8 mouse cellular contexts compared by ENCODE assay signal in genomic region chr7:98103942-98104292, GRCm38 (mm10). TPM values are rescaled to one million over a fixed set of nuclear protein-coding genes. Genes with fewer than 3 reads are reported as not detected.
DNase-seq lines count a peak whose midpoint lies in the region; ATAC-seq and TF ChIP-seq lines count a peak whose summit lies in the region.

No protein-coding gene starts in this region.

- no peak for TF ChIP-seq EP300 in lung, postnatal 0 days (IDR thresholded peaks at IDR 0.05)

- no peak overlapping the region for H3K9ac ChIP-seq in lung, postnatal 0 days (replicated peaks; ENCODE audit: low read depth)
- 0 out of 2 replicates have a peak overlapping the region, but pooled peaks have one; percentile 15 for H3K9ac ChIP-seq in intestine, embryonic 15.5 days

- H3K36me3 ChIP-seq in heart, embryonic 10.5 days: no peaks in the 10 kb centered on the region
- no peaks in the 10 kb centered on the region for H3K36me3 ChIP-seq in lung, postnatal 0 days (ENCODE audit: insufficient read depth, low read length)
- no peaks in the 10 kb centered on the region for H3K36me3 ChIP-seq in intestine, embryonic 15.5 days
- peaks cover 2% of the 10 kb centered on the region for H3K36me3 ChIP-seq in small intestine, adult 2 months (ENCODE audit: control insufficient read depth, insufficient read depth, low read length)

- no peak for TF ChIP-seq POLR2A in small intestine, adult 2 months (IDR thresholded peaks at IDR 0.05; ENCODE audit: low read depth, low read length)

- no peak for TF ChIP-seq CTCF in lung, postnatal 0 days (IDR thresholded peaks at IDR 0.05)
- TF ChIP-seq CTCF in small intestine, adult 2 months (IDR thresholded peaks at IDR 0.05; ENCODE audit: extremely low read depth, insufficient read length, insufficient replicate concordance, low read depth, low read length): no peak

- 34% methylated on average over 5 of the region's 5 CpGs for WGBS in heart, embryonic 10.5 days
- WGBS in lung, postnatal 0 days: 70% methylated on average over 5 of the region's 5 CpGs
- WGBS in intestine, embryonic 15.5 days: 64% methylated on average over 5 of the region's 5 CpGs
- WGBS in small intestine, adult 2 months: 43% methylated on average over 5 of the region's 5 CpGs

- ATAC-seq in lung, postnatal 0 days: peak; percentile 39
- no peak for ATAC-seq in intestine, embryonic 15.5 days

- no peak overlapping the region for H3K4me3 ChIP-seq in heart, embryonic 10.5 days
- H3K4me3 ChIP-seq in lung, postnatal 0 days (ENCODE audit: low read depth, low read length): no peak overlapping the region
- H3K4me3 ChIP-seq in intestine, embryonic 15.5 days (replicated peaks): no peak overlapping the region
- no peak overlapping the region for H3K4me3 ChIP-seq in small intestine, adult 2 months (ENCODE audit: low read depth, low read length)

- peaks cover 37% of the 10 kb centered on the region for H3K4me1 ChIP-seq in heart, embryonic 10.5 days
- no peaks in the 10 kb centered on the region for H3K4me1 ChIP-seq in lung, postnatal 0 days (ENCODE audit: insufficient read depth, low read depth, low read length)
- peaks cover 19% of the 10 kb centered on the region; the same call in 1 of the 2 replicates for H3K4me1 ChIP-seq in intestine, embryonic 15.5 days (replicated peaks)
- peaks cover 48% of the 10 kb centered on the region for H3K4me1 ChIP-seq in small intestine, adult 2 months (ENCODE audit: control insufficient read depth, insufficient read depth, insufficient read length, low read length)

- no peaks in the 10 kb centered on the region for H3K9me3 ChIP-seq in heart, embryonic 10.5 days
- no peaks in the 10 kb centered on the region for H3K9me3 ChIP-seq in lung, postnatal 0 days (ENCODE audit: low read length)
- H3K9me3 ChIP-seq in intestine, embryonic 15.5 days: no peaks in the 10 kb centered on the region

- DNase-seq in heart, embryonic 10.5 days (ENCODE audit: low spot score): no peak
- DNase-seq in heart, adult 8-10 months (ENCODE audit: low spot score): no peak
- peak; percentile 31 for DNase-seq in lung, postnatal 0 days (ENCODE audit: low spot score)
- no peak for DNase-seq in lung, postnatal 25 days (ENCODE audit: low spot score)
- DNase-seq in right cerebral cortex, postnatal 14 days: no peak
- DNase-seq in spleen, postnatal 10 days (ENCODE audit: low spot score in 2 of 2): no peak

- H3K27me3 ChIP-seq in heart, embryonic 10.5 days (ENCODE audit: insufficient read depth, poor library complexity, severe bottlenecking): peaks cover 14% of the 10 kb centered on the region; the same call in 1 of the 2 replicates
- no peaks in the 10 kb centered on the region for H3K27me3 ChIP-seq in lung, postnatal 0 days (replicated peaks; ENCODE audit: insufficient read depth, low read length)
- no peaks in the 10 kb centered on the region for H3K27me3 ChIP-seq in intestine, embryonic 15.5 days (replicated peaks)
- no peaks in the 10 kb centered on the region for H3K27me3 ChIP-seq in small intestine, adult 2 months (ENCODE audit: control insufficient read depth, insufficient read depth, low read length)

- peak overlapping the region; percentile 90 for H3K27ac ChIP-seq in heart, embryonic 10.5 days
- H3K27ac ChIP-seq in lung, postnatal 0 days (ENCODE audit: low read length): no peak overlapping the region; the same call in 1 of the 2 replicates
- H3K27ac ChIP-seq in intestine, embryonic 15.5 days: peak overlapping the region; percentile 88
- H3K27ac ChIP-seq in small intestine, adult 2 months (ENCODE audit: insufficient read depth, low read depth, low read length): peak overlapping the region; percentile 99

- H3K4me2 ChIP-seq in lung, postnatal 0 days (replicated peaks; ENCODE audit: low read depth, low read length): no peak overlapping the region
- H3K4me2 ChIP-seq in intestine, embryonic 15.5 days (replicated peaks): peak overlapping the region; percentile 38; the same call in 1 of the 2 replicates

RNA-seq across cellular contexts. Expression of gene Myo7a, which starts 15.4 kb away (rescaled TPM):
- polyA plus RNA-seq in heart, embryonic 10.5 days (2016; fragmentation: Nextera tagmentation; extraction: Ambion mirVana): 16.4 and 17.3 TPM in 2 replicates
- total RNA-seq in heart, adult 8-10 months (2022): 1 to 10 TPM; 3.6 to 4.7 (median 4.3) TPM
- polyA plus RNA-seq in lung, postnatal 0 days (2015; fragmentation: Nextera tagmentation; extraction: Ambion mirVana): 7.1 and 8.4 TPM in 2 replicates
- 21.5 and 25.7 TPM in 2 replicates for polyA plus RNA-seq in intestine, embryonic 15.5 days (2015; fragmentation: Nextera tagmentation; extraction: Ambion mirVana)
- 26.9 and 51.7 TPM in 2 replicates for polyA plus RNA-seq in small intestine, adult 2 months (2012; rRNA removed)

RNA-seq across cellular contexts. Expression of gene Omp, which starts 41.4 kb away (rescaled TPM):
- polyA plus RNA-seq in heart, embryonic 10.5 days (2016; fragmentation: Nextera tagmentation; extraction: Ambion mirVana): 0.33 TPM in 2 replicates
- total RNA-seq in heart, adult 8-10 months (2022): under 1 TPM in 3 of 4 experiments, not detected in 1; 0.16 to 0.24 (median 0.20) TPM
- 0.12 and 0.14 TPM in 2 replicates for polyA plus RNA-seq in lung, postnatal 0 days (2015; fragmentation: Nextera tagmentation; extraction: Ambion mirVana)
- polyA plus RNA-seq in intestine, embryonic 15.5 days (2015; fragmentation: Nextera tagmentation; extraction: Ambion mirVana): 0.23 and 0.49 TPM in 2 replicates
- polyA plus RNA-seq in small intestine, adult 2 months (2012; rRNA removed): 0.65 and 1.4 TPM in 2 replicates
